Mouse (Mus musculus) C2C12 (cell line): ENCODE data around the gene Pfkfb4. TPM values are rescaled to one million over a fixed set of nuclear protein-coding genes. Genes with fewer than 3 reads are reported as not detected.

Experiments
- H3K27me3 ChIP-seq: one replicate; pipeline ENCODE4 v1.6.1; 2011; ENCODE audit not compliant: control insufficient read depth, insufficient read depth, insufficient read length
- H3K36me3 ChIP-seq: one replicate; pipeline ENCODE4 v1.6.1; 2011; ENCODE audit not compliant: control insufficient read depth, insufficient read depth
- H3K4me3 ChIP-seq: one replicate; pipeline ENCODE4 v1.5.1; 2011; ENCODE audit warnings: mild to moderate bottlenecking, control low read depth; ENCODE audit not compliant: poor library complexity, insufficient read depth, severe bottlenecking
- H3K79me2 ChIP-seq: one replicate; pipeline ENCODE4 v1.6.1; 2011; ENCODE audit not compliant: control insufficient read depth, insufficient read depth
- H3K79me3 ChIP-seq: one replicate; pipeline ENCODE4 v1.6.1; 2011; ENCODE audit warnings: low read depth, control low read depth
- H3ac ChIP-seq: one replicate; pipeline ENCODE3; 2011; ENCODE audit warnings: low read depth; ENCODE audit not compliant: control insufficient read depth, insufficient read length
- CEBPB ChIP-seq: IDR thresholded peaks from one replicate; pipeline ENCODE4 v1.6.1; 2011; ENCODE audit warnings: low read depth, mild to moderate bottlenecking, control low read depth, moderate library complexity
- CTCF ChIP-seq: IDR thresholded peaks from one replicate; pipeline ENCODE4 v1.5.1; 2011; ENCODE audit not compliant: control insufficient read depth, insufficient read depth, insufficient read length
- FOSL1 ChIP-seq: IDR thresholded peaks from one replicate; pipeline ENCODE4 v1.8.0; 2011; ENCODE audit warnings: mild to moderate bottlenecking, low read length; ENCODE audit not compliant: poor library complexity, insufficient read depth, severe bottlenecking
- MAX ChIP-seq: IDR thresholded peaks from one replicate; pipeline ENCODE4 v1.6.1; 2011; ENCODE audit warnings: mild to moderate bottlenecking, control low read depth
- MYOD1 ChIP-seq: IDR thresholded peaks from one replicate; pipeline ENCODE4 v1.6.1; 2011; ENCODE audit warnings: low read depth; ENCODE audit not compliant: control insufficient read depth, insufficient read length
- MYOG ChIP-seq: IDR thresholded peaks from one replicate; pipeline ENCODE4 v1.6.1; 2011; ENCODE audit not compliant: control insufficient read depth, insufficient read length; ENCODE audit errors: extremely low read depth
- USF1 ChIP-seq: IDR thresholded peaks from one replicate; pipeline ENCODE4 v1.6.1; 2011; ENCODE audit warnings: low read depth, mild to moderate bottlenecking, control low read depth, moderate library complexity
- polyA plus RNA-seq: library from polyadenylated mRNA; unstranded; fragments of >200 nt; fragmentation: generic; extraction: Trizol; gene quantifications from one replicate; pipeline ENCODE4 v1.2.1, GENCODE M21; 2012; ENCODE audit warnings: missing spikeins

The Pfkfb4 gene
- polyA plus RNA-seq, 1 experiment, result 6.7 TPM

DNA sequence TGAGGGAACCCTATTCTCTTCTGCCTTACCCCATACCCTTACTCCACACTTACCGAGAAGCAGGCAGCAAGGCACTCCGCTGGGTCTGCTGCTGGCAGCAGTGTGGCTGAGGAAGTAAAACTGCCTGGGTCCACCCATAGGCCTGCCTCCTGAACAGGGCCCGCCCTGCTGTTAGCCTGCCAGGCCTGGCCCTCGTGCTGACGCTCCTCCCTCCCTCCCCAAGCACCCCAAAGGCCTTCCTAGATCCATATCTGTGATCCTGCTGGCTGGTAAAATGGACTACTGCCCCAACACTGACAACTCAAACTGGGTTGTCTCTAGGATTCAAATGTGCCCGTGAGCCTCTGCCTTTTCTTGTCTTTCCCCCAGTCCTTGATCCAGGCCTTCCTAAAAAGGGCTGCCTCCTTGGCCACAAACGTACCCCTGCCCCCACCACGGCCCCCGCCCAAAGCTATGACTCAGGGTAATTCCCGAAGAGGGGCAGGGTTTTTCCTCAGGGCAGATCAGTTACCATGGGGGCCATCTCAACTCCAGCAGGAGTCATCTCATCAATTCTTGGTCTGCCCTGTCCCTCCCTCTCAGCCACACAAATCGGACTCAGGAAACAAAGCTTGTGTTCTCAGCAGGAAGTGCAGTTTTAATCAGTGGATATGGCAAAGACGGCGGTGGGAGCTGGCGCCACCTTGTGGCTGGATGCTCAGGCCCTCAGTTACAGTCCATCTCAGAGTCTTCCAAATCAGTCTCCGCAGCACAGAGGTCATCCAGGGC is 67.7 kb downstream of the Pfkfb4 start, which contains the start of gene Trex1:
Gene Trex1 (minus strand): TSS at position 599 of the 768 bp plus-strand sequence.
- TF ChIP-seq FOSL1 (no peak), CEBPB (no peak), MYOG (no peak), MAX (peak; percentile 30), MYOD1 (no peak), CTCF (peak; percentile 81), USF1 (no peak)

DNA sequence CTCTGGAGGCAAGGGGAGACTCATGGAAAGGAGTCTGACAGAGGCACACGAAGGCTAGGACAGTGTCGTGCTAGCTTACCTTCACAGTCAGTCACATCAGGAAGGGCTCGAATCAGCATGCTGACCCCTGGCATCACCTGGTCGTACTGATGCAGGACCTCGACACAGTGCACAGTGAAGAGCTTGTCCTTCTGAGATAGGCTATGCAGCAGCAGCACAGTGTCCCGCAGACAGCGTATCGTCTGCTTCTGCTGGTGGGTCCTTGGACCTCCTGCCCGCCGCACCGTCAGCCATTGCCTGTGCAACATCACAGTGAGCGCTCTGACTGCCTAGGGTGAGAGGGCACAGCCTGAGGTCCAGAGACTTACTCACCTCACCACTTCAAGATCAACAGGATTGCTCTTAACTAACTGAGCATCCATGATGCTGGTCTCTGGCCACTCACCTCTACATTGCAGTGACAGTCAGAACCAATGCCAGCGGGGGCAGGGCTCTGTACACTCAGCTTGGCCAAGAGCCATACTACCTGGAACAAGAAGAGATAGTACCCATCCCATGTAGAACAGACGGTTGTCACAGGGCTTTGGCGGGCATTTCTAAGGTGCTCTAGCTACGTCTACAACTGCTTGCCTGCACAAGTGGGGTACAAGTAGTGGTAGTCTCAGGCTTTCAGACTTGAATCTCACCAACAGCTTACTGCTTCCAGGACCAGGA is 68.8 kb downstream of the Pfkfb4 start:
- Histone ChIP-seq H3K4me3 (no peak overlapping the region), H3K36me3 (peaks cover 43% of the 10 kb centered on the region), H3K27me3 (no peaks in the 10 kb centered on the region), H3K79me3 (no peaks in the 10 kb centered on the region), H3K79me2 (peaks cover 6% of the 10 kb centered on the region), H3ac (peak overlapping the region; percentile 40)
- TF ChIP-seq MAX (no peak), MYOD1 (no peak), FOSL1 (no peak), USF1 (no peak), MYOG (no peak), CEBPB (no peak), CTCF (no peak)

More for the DNA sequence above, 67.7 kb downstream of the Pfkfb4 start, which contains the start of gene Trex1:
- peaks cover 37% of the 10 kb centered on the region for H3K36me3 ChIP-seq
- peak within 1 kb of the TSS; percentile 21 for H3K4me3 ChIP-seq
- peaks cover 7% of the 10 kb centered on the region for H3K79me2 ChIP-seq
- peak within 1 kb of the TSS; percentile 59 for H3ac ChIP-seq
- H3K79me3 ChIP-seq, result no peaks in the 10 kb centered on the region
- no peaks in the 10 kb centered on the region for H3K27me3 ChIP-seq

DNA sequence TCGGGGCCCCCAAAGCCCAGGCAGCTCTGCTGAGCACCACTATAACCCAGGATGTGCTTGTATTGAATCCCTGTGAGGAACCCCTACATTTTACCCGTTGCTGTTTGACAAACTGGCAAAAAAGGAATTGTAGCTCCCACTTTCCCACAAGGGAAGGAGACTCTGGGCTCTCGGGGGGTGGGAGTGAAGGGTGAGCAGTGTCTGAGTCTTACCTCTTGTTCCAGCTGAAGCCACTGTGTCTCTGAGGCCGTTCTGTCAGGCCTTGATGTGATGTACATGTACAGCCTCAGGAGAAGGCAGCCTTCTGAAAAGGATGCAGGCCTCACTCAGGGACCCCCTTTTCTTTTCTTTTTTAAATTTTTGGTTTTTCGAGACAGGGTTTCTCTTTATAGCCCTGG is 69.3 kb downstream of the Pfkfb4 start:
- no peaks in the 10 kb centered on the region for H3K27me3 ChIP-seq
- H3ac ChIP-seq, result no peak overlapping the region
- no peak overlapping the region for H3K4me3 ChIP-seq
- H3K79me2 ChIP-seq, result peaks cover under 1% of the 10 kb centered on the region
- H3K79me3 ChIP-seq, result no peaks in the 10 kb centered on the region
- TF ChIP-seq CTCF, result no peak
- TF ChIP-seq FOSL1, result no peak
- TF ChIP-seq CEBPB, result no peak
- TF ChIP-seq MAX, result no peak
- TF ChIP-seq USF1, result no peak
- no peak for TF ChIP-seq MYOD1
- TF ChIP-seq MYOG, result no peak
- peaks cover 48% of the 10 kb centered on the region for H3K36me3 ChIP-seq

DNA sequence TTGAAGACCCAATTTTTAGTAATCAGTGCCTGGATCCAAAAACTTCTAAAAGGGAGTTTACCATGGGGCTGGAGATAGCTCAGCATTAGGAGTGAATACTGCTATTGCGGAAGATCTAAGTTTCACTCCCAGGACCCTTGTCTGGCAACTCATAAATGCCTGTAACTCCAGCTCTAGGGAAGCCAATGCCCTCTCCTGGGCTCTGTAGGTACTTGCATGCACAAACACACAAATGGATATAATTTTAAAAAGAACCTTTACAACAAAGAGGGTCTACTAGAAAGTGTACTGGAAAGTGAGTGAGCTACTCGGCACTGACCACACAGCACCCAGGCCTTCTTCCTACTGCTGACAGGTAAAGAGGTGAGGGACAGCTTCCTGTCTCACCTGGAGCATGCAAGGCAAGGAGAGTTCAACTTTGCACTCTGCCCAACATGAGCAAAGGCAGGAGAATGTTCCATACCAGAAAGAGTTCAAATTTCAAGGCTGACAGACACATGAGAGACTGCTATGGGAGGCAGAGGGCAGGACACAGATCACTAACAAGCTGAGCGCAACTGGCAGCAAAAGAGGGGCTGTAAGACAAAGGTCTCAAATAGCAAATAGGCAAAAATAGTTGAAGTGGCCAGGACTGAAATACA is 76.6 kb downstream of the Pfkfb4 start:
- Histone ChIP-seq H3K4me3 (no peak overlapping the region), H3K79me3 (peaks cover 7% of the 10 kb centered on the region), H3K36me3 (peaks cover 70% of the 10 kb centered on the region), H3K27me3 (no peaks in the 10 kb centered on the region), H3K79me2 (peaks cover 21% of the 10 kb centered on the region), H3ac (no peak overlapping the region)
- TF ChIP-seq MYOG (no peak), MYOD1 (no peak), FOSL1 (no peak), CTCF (no peak), MAX (no peak), USF1 (no peak), CEBPB (no peak)
